Mouse (Mus musculus) brain, embryonic 14.5 days (tissue): Measurements from ENCODE around the gene 4930572O03Rik. TPM values are rescaled to one million over a fixed set of nuclear protein-coding genes. Genes with fewer than 3 reads are reported as not detected.
"Not testable (repeated sequence)": the region's sequence is repeated elsewhere in the genome, so short reads cannot be mapped to it uniquely, and the experiment has no call there.

Experiments
- DNase-seq: peaks from one replicate; pipeline ENCODE4 v3.0.0-alpha.2; 2011; ENCODE audit warnings: low read depth
- polyA plus RNA-seq: library from polyadenylated mRNA; depleted of rRNA; stranded (reverse); fragments of >200 nt; gene quantifications from 2 replicates; pipeline ENCODE4 v1.2.3, GENCODE M21; 2012; rRNA removed

Gene 4930572O03Rik
- polyA plus RNA-seq = not detected in 2 replicates

DNA sequence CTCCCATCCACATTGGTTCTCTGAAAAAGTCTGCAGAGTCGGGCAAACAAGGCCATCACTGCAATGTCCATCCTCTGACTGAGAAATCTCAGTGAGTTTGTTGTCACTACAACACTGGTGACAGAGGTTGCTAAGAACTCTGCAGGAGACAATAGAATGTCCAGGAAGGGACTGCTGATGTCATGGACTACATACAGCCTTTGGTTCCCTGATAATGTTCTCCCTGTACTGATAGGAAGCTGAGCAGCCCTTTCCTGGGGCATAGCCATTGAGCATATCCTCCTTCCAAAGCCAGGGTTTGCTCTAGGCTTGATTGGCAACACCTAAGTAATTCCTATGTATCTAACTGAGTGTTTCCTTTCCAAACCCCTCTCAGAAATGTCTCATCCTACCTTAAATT, at the start of gene 4930572O03Rik:
TSS of gene 4930572O03Rik (minus strand) at position 101 of the 400 bp plus-strand sequence.
- DNase-seq = not testable (repeated sequence)

DNA sequence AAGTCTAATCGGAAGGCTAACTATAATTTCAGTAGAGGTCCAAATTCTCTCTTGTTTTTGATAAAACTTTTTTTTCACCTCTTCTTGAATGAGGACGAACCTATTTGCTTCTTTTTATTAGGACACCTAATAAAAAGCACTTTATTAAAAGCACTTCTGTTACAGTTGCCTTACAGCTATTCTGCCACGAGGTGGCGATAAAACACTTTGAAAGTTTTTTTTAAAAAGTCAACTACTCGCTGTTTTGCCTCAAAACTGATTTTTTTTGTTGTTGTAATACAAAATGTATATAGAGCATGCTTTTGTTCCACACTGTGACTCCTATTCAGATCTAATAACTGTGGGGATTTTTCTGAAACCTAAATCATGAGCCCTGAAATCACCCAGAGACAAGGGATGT, 46.0 kb upstream of the 4930572O03Rik start:
- peak; percentile 11 for DNase-seq

DNA sequence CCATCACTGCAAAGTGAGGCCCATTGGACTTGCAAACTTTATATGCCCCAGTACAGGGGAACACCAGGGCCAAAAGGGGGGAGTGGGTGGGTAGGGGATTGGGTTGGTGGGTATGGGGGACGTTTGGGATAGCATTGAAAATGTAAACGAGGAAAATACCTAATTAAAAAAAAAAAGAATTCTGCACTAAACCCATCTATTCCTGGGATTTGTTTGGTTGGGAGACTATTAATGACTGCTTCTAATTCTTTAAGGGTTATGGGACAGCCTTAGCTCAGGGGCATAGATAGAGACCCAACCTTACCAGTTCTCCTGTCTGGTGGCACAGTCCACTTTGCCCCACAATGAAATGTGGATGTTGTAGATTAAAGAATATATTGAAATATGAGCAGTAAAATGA, 40.9 kb upstream of the 4930572O03Rik start:
- not testable (repeated sequence) for DNase-seq

DNA sequence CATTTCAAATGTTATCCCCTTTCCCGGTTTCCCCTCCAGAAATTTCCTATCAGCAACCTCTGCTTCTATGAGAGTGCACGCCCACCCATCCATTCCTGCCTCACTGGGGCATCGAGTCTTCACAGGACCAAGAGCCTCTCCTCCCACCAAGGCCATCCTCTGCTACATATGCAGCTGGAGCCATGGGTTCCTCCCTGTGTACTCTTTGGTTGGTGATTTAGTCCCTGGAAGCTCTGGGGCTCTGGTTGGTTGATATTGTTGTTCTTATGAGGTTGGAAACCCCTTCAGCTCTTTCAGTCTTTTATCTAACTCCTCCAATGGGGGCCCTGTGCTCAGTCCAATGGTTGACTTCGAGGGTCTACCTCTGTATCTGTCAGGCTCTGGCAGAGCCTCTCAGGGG, 35.0 kb upstream of the 4930572O03Rik start:
- DNase-seq = not testable (repeated sequence)

DNA sequence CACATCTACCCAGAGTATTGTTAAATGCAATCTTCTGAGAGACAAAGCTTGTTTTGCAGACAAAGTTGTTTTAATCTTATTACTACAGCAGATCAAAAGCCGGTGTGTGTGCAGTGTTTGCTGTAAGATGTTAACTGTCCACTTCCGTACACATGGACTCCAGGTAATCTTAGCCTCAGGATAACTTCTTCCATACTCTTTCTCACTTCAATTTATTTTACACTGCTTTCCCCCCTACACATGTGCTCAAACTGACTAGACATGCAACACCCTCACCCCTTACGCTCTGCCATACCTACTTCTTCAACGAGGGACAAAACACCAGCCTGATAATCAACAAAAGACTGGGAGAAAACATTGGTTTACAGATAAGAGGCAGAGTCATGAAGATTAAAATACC, 34.0 kb upstream of the 4930572O03Rik start:
- not testable (repeated sequence) for DNase-seq

DNA sequence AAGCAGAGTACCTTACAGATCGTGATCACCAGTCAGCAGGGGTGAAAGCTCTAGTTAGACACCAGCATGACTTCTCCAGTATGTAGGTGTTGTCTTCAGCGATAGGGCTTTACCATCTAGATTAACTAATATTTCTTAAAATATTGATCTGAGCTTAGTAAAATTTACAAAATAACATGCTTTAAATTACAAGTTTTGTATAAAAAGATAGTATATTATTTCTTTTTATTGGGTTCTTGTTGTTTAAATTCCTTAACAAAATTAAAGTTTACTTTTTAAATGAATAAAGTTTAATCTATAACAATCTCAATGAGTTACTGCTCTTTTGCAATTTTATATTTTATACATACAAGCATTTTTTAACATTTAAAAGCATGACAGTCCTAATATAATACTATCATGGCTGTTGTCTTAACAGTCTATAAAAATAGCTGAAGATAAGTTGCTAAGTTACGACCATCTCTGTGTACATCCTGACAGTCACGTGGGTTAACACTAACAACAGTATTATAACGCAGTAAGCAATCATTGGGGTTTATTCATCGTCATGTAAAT, 32.9 kb upstream of the 4930572O03Rik start:
- DNase-seq = not testable (repeated sequence)

DNA sequence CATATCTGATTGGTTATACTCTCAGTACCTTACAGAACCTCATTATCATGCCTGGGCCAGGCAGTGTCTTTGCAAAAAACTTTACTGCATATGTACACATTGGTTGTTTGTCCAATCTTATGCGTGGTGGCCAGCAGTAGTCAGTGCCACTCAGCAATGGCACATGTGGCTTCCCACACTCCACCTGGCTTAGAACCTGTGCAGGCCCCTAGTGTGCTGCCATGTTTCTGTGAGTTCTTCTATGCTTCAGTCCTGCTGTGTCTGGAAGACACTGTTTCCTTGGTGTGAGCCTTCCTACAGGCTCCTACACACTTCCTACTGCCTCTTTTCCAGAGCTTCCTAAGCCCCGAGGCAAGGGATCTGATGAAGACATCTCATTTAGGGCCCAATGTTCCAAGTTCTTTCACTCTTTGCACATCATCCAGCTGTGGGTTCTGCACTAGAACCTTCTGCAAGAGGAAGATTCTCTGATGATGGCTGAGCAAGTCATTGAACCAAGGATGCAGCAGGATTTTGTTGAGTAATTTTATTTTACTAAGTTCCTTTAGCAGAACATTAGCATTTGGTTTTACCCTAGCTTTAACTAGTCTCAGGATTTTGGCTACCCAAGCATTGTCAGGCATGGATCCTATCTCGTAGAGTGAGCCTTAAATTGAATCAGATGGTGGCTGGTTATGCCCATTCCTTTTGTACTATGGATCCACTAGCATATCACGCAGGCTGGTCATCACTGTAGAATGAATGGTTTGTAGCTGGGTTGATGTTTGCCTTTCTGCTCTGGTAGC, 32.2 kb upstream of the 4930572O03Rik start:
- not testable (repeated sequence) for DNase-seq

DNA sequence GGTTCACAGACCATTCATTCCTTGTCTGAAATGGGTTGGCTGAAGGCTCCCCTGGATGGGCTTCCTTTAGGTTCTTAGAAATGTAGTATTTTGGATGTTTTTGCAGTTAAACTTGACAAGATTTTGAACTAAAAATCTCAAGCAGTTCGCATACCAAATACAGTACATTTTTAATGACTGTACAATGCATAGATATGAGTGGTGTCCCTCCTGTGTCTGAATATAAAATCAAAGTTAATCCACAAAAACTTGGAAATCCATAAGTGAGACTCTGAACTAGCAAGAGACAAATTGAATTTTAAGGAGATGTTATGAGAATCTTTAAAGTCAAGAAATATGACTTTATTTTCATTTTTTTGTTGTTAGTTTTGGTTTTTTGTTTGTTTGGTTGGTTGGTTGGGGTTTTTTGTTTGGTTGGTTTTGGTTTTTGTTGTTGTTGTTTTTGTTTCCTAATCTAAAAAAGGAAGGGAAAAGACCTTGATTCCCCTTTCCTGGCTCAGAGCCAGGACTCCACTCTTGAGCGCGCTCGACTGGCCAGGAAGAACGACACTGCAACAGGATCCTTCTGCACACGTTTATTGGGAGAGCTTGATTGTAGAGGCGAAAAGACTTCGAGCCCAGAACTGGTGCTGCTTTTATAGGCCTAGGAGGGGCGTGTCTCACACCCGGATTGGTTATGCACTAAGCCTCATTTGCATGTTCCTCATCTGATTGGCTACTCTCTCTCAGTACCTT, 24.6 kb upstream of the 4930572O03Rik start:
- DNase-seq = not testable (repeated sequence)

DNA sequence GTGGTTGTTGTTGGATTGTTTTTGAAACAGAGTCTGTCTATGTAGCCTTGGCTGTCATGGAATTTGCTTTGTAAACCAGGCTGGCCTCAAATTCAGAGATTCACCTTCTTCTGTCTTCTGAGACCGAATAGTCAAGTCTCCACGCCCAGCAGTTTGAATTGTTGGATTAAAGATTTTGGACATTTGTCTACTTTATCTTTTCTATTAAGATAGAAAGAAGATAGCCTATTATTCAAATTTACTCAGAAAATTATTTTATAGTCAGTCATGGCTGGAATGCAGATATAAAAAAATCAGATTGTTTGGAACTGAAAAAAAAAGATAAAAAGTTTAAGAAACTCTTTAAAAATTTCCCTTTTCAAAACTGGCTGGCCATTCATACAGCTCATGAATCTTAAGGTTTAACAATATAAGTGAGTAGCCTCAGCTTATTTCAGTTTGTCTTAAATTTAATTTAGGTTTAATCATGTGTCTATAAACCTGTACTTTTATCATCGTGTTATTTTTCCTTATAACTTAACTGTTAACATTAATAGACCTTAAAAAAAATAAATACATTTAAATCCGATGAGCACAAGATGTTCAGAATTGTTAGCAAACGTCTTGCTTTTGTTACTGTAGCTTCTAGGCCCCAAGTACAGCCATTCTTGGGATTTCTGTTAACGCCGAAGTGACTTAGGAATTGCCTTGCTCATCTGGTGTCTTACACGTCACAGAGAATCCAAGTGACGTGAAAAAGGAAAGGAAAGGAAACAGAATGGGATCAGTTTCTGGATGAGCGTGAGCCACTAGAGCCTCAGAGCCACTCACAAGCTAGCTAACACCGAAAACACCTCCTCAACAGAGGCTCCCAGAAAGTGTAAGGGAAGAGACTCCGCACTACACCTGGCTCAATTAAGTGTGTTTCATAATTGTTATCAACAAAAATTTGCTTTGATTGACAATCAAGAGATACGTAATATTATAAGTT, 23.4 kb upstream of the 4930572O03Rik start:
- DNase-seq = not testable (repeated sequence)

DNA sequence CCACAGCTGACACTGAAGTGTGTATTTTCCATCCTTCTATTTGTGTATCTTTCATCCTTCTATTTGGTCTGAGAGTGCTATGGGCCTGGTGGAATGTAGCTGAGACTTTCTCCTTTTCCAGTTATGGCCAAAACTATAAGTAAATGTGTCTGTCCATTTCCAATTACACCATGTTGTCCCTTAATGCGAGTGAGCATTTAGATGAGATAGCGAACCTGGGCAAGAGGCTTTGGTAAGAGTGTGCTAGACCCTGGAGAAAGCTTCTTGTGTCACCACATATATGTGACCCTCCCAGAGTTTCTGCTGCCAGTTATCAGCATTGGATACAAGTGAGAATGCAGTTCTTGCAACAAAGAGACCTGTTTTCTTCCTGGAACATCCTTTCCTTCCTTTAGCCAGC, 22.0 kb upstream of the 4930572O03Rik start:
- DNase-seq = not testable (repeated sequence)

DNA sequence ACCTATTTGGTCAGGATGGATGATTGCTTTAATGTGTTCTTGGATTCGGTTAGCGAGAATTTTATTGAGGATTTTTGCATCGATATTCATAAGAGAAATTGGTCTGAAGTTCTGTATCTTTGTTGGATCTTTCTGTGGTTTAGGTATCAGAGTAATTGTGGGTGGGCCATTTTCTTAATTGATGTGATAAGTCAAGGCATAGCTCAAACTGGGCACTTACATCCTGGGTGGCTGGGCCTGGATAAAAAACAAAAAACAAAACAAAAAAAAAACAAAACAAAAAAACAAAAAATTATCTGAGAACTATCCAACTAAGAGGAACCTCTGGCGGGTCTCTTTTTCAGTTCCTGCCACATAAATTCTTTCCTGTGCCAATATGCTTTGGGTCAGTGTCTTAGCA, 20.9 kb upstream of the 4930572O03Rik start:
- DNase-seq = not testable (repeated sequence)

DNA sequence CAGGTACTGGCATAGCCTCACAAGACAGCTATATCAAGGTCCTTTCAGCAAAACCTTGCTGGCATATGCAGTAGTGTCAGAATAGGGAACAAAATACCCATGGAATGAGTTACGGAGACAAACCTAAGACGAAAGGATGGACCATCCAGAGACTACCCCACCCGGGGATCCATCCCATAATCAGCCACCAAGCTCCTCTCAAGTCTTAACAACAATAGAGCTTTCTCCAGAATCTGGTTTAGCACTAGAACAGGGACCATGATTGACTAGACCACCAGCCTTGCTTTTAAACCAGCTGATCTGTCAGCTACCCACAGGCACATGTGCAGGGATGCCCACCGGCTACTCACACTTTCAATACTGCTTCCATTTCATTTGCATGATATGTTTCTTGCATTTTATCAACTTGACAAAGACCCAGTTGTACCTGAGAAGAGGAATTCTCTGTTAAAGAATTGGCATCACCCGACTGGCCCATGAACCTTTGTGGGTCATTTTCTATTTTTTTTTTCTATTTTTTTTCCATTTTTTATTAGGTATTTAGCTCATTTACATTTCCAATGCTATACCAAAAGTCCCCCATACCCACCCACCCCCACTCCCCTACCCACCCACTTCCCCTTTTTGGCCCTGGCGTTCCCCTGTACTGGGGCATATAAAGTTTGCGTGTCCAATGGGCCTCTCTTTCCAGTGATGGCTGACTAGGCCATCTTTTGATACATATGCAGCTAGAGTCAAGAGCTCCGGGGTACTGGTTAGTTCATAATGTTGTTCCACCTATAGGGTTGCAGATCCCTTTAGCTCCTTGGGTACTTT, 17.8 kb upstream of the 4930572O03Rik start:
- DNase-seq = not testable (repeated sequence)

DNA sequence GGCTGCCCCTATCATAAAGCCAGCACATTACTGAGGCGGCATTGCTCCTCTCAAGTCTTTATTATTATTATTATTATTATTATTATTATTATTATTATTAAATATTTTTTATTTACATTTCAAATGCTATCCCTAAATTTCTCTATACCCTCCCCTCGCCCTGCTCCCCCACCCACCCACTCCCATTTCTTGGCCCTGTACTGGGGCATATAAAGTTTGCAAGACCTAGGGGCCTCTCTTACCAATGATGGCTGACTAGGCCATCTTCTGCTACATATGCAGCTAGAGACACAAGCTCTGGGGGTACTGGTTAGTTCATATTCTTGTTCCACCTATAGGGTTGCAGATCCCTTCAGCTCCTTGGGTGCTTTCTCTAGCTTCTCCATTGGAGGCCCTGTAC, 17.1 kb upstream of the 4930572O03Rik start:
- DNase-seq = not testable (repeated sequence)

DNA sequence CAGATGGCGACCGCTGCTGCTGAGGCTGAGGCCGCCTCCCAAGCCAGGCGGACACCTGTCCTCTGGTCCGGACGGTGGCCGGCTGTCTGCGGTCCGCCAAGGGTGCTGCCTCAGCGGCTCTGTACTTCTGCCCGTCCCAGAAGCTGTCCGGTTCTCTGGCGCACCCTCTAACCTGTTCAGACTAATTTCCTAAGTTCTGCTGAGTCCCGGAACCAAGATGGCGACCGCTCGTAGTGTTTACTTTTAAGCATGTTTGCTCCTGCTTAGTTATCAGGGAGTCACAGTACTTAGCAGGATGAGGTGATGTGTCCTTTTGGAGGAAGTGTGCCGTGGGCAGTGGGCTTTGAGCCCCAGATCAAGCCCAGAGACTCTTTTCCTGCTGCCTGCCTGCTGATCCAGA, 13.9 kb upstream of the 4930572O03Rik start:
- not testable (repeated sequence) for DNase-seq

DNA sequence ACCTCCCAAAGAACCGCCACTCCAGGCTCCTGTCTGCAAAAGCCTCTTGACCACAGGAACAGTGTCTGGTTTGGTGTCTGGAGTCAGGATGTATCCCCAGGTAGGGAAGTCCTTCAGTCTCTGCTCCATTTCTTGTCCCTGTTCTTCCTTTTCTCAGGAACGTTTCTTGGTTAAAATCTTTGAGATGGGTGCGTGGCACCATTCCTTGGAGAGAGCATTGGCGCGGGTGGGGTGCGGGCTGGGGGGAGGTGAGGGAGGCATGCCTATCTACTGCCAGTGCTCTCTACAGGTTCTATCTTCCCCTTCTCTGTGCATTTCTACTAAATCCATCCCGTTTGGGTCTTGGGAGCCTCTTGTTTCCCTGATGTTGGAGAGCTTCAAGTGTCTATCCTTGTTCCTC, 7.0 kb upstream of the 4930572O03Rik start:
- not testable (repeated sequence) for DNase-seq
